ENCODE assay signal across 8 mouse cellular contexts in the genomic region with DNA sequence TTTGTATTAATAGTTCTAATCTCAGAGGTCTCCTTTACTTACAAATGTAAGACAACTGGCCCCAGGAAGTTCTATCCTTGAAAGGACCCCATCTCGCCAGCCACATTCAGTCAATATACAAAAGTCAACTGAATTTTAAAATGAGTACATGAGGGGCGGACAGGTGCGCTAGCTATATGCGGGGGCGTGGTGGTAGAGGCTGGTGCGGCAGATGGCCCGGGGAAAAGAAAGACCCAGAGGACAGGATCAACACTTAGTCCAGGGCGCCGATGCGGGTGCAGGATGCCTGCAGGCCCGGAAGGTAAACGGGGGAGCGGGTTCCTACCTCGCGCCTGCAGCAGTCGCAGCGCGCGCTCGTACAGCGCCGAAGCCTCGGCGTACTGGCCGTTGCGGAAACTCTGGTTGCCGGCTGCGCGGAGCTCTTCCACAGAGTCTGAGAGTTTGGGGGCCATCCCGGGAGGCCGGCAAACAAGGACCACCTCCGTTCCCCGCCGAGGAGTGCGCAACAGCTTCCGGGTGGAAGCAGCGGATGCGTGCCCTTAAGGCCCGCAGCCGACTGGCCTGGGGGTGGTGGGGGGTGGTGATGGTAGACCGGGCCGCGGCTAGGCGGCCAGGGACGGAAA. TPM values are rescaled to one million over a fixed set of nuclear protein-coding genes. Genes with fewer than 3 reads are reported as not detected.
DNase-seq lines count a peak whose midpoint lies in the region; ATAC-seq and TF ChIP-seq lines count a peak whose summit lies in the region.

A gene (plus strand): TSS at position 181 of the 623 bp plus-strand sequence.

- peak within 1 kb of the TSS; percentile 92 for H3K27ac ChIP-seq in kidney, postnatal 0 days

- WGBS in kidney, postnatal 0 days, result under 1% methylated on average over 45 of the region's 45 CpGs

- H3K4me3 ChIP-seq in kidney, postnatal 0 days (replicated peaks; ENCODE audit: low read depth, low read length), result peak within 1 kb of the TSS; percentile 93
- peak within 1 kb of the TSS; percentile 95 for H3K4me3 ChIP-seq in erythroblast, embryonic 14.5 days (replicated peaks)
- peak within 1 kb of the TSS; percentile 81 for H3K4me3 ChIP-seq in myocyte

- H3ac ChIP-seq in myocyte (ENCODE audit: control insufficient read depth, insufficient read length), result peak within 1 kb of the TSS; percentile 46

- TF ChIP-seq CTCF in kidney, postnatal 0 days (IDR thresholded peaks at IDR 0.05; ENCODE audit: low read depth), result no peak

- intact Hi-C loops in left cerebral cortex, postnatal 4 days (cut with DNase I), result no loop called here

- H3K4me1 ChIP-seq in kidney, postnatal 0 days (replicated peaks; ENCODE audit: insufficient read depth, low read length), result peaks cover 13% of the 10 kb centered on the region
- peaks cover 50% of the 10 kb centered on the region for H3K4me1 ChIP-seq in erythroblast, embryonic 14.5 days (ENCODE audit: control insufficient read depth)

- H3K79me2 ChIP-seq in myocyte (ENCODE audit: control insufficient read depth, insufficient read depth), result peaks cover 39% of the 10 kb centered on the region

- DNase-seq in kidney, postnatal 0 days (ENCODE audit: low spot score), result peak; percentile 46
- DNase-seq in kidney, adult 11 months, result no peak
- peak; percentile 58 for DNase-seq in R1 (ENCODE audit: low read depth, low spot score)
- DNase-seq in left cerebral cortex, postnatal 4 days, result peak; percentile 24
- DNase-seq in cerebellum, postnatal 25 days, result no peak

- H3K9me3 ChIP-seq in kidney, postnatal 0 days (replicated peaks; ENCODE audit: low read length), result no peaks in the 10 kb centered on the region
- H3K9me3 ChIP-seq in erythroblast, embryonic 14.5 days (ENCODE audit: control insufficient read depth, low read length), result no peaks in the 10 kb centered on the region

- peaks cover 11% of the 10 kb centered on the region; the same call in 1 of the 2 replicates for H3K36me3 ChIP-seq in kidney, postnatal 0 days (ENCODE audit: insufficient read depth, low read length)
- H3K36me3 ChIP-seq in erythroblast, embryonic 14.5 days (ENCODE audit: control insufficient read depth), result peaks cover 17% of the 10 kb centered on the region
- H3K36me3 ChIP-seq in myocyte (ENCODE audit: control insufficient read depth, insufficient read depth), result peaks cover 11% of the 10 kb centered on the region

- ATAC-seq in kidney, postnatal 0 days (replicated peaks; ENCODE audit: low FRiP score, low read depth), result peak; percentile 27
- no peak; a peak in 1 of 4 replicates for ATAC-seq in hematopoietic stem cell, adult 5-6 weeks (replicated peaks in 1 of 2; ENCODE audit: insufficient read depth in 1 of 2, low FRiP score in 2 of 2, low TSS enrichment in 1 of 2, low read depth in 1 of 2, poor library complexity in 2 of 2, severe bottlenecking in 2 of 2)

- TF ChIP-seq POLR2A in myocyte (IDR thresholded peaks at IDR 0.05; ENCODE audit: insufficient read length, low read depth), result no peak

- H3K27me3 ChIP-seq in kidney, postnatal 0 days (ENCODE audit: insufficient read depth, low read length), result no peaks in the 10 kb centered on the region
- H3K27me3 ChIP-seq in erythroblast, embryonic 14.5 days (ENCODE audit: control insufficient read depth), result no peaks in the 10 kb centered on the region
- no peaks in the 10 kb centered on the region for H3K27me3 ChIP-seq in myocyte (ENCODE audit: control insufficient read depth, insufficient read depth, insufficient read length)

- peak within 1 kb of the TSS; percentile 94 for H3K4me2 ChIP-seq in kidney, postnatal 0 days (ENCODE audit: low read length)
- peak within 1 kb of the TSS; percentile 96 for H3K4me2 ChIP-seq in myocyte (ENCODE audit: low read depth)

- H3K9ac ChIP-seq in kidney, postnatal 0 days (ENCODE audit: low read depth, low read length), result peak within 1 kb of the TSS; percentile 95

TF ChIP-seq in myocyte, 11 proteins besides CTCF, POLR2A, EP300 and RAD21:
- TF ChIP-seq MYOG (IDR thresholded peaks at IDR 0.05; ENCODE audit: control insufficient read depth in 1 of 3, insufficient read depth in 1 of 3, insufficient read length in 2 of 3, low read depth in 2 of 3) (peak in 2 of 3 experiments; percentile 1 to 19), TCF12 (IDR thresholded peaks at IDR 0.05; ENCODE audit: insufficient read depth, poor library complexity, severe bottlenecking) (no peak), MYOD1 (IDR thresholded peaks at IDR 0.05; ENCODE audit: control insufficient read depth in 1 of 3, insufficient read length in 2 of 3, low read depth in 2 of 3) (peak in 1 of 3 experiments; percentile 53), MAX (IDR thresholded peaks at IDR 0.05; ENCODE audit: low read depth) (no peak), E2F4 (IDR thresholded peaks at IDR 0.05; ENCODE audit: insufficient read depth) (no peak), REST (IDR thresholded peaks at IDR 0.05; ENCODE audit: insufficient read depth, insufficient read length) (no peak), SRF (IDR thresholded peaks at IDR 0.05; ENCODE audit: control insufficient read depth, insufficient read length, low read depth) (no peak), POLR2AphosphoS2 (IDR thresholded peaks at IDR 0.05; ENCODE audit: insufficient read length, low read depth) (no peak), CEBPB (IDR thresholded peaks at IDR 0.05; ENCODE audit: insufficient read depth, poor library complexity, severe bottlenecking) (no peak), TCF3 (IDR thresholded peaks at IDR 0.05; ENCODE audit: insufficient read length, low read depth) (no peak), USF1 (IDR thresholded peaks at IDR 0.05; ENCODE audit: low read depth) (no peak)

RNA-seq across cellular contexts. Expression of the gene that starts here (rescaled TPM):
- 15.2 and 17.1 TPM in 2 replicates for polyA plus RNA-seq in kidney, postnatal 0 days (2015; fragmentation: Nextera tagmentation; extraction: Ambion mirVana)
- 0.71 and 1.0 TPM in 2 replicates for polyA plus RNA-seq in erythroblast, embryonic 14.5 days (2012)
- 163 and 235 TPM in 2 replicates for total RNA-seq in hematopoietic stem cell, adult 5-6 weeks (2017)
- 10 to 100 TPM; 31.8 to 38.8 TPM for total RNA-seq in left cerebral cortex, postnatal 4 days (2021)
- polyA plus RNA-seq in myocyte (2012; fragmentation: generic; extraction: Trizol), result 9.8 TPM

Comparison
In these comparisons a context has a peak if more than half of its experiments do, and no peak if none do; other contexts are left out.
1. DNase-seq: peak in kidney, postnatal 0 days (single experiment), R1 (single experiment) and left cerebral cortex, postnatal 4 days (single experiment); none in kidney, adult 11 months (single experiment) and cerebellum, postnatal 25 days (0 of 2).
2. Peak in every context shown above with its lines, with median percentiles within 50 percentile points of each other: H3K4me3 ChIP-seq.